Mouse (Mus musculus): ENCODE results near the gene Gm7073.

GRCm38 (mm10) chrX:60503995-60504394, 35.1 kb downstream of the Gm7073 start:
- no peak for TF ChIP-seq POU5F1 (IDR thresholded peaks at IDR 0.05; ENCODE audit: borderline replicate concordance, low read length)
- TF ChIP-seq CTCF (conservative IDR thresholded peaks at IDR 0.05; ENCODE audit: low read length) = peak; percentile 30
- TF ChIP-seq NANOG (IDR thresholded peaks at IDR 0.05; ENCODE audit: borderline replicate concordance, low read length) = no peak

Measured in E14TG2a.4 (cell line).